Mouse (Mus musculus) T-helper 1 cell (primary cell): ENCODE results near the gene Pck1.

Source experiments
- in situ Hi-C: fragments of 300-600 bp; cut with MboI, MseI; formaldehyde crosslinking; loops from one replicate; pipeline ENCODE4 v1.15.1; 2025; ENCODE audit warnings: high pct_unique_total_duplicates

Gene Pck1

GRCm38 (mm10) chr2:173203726-173204125 is 50.9 kb downstream of the Pck1 start:
- in situ Hi-C loops: no loop called here

GRCm38 (mm10) chr2:173204671-173205070 is 51.8 kb downstream of the Pck1 start:
- in situ Hi-C loops: no loop called here

GRCm38 (mm10) chr2:173205563-173206099 is 52.8 kb downstream of the Pck1 start:
- in situ Hi-C loops: no loop called here

GRCm38 (mm10) chr2:173207051-173207450 is 54.2 kb downstream of the Pck1 start:
- in situ Hi-C loops: no loop called here
